Mouse (Mus musculus): ENCODE results near the gene Gm6592. TPM values are rescaled to one million over a fixed set of nuclear protein-coding genes. Genes with fewer than 3 reads are reported as not detected.
"Not testable (repeated sequence)": the region's sequence is repeated elsewhere in the genome, so short reads cannot be mapped to it uniquely, and the experiment has no call there.

Gm6592 gene
- not detected in 2 replicates for polyA plus RNA-seq (2011; ENCODE audit: insufficient read depth, insufficient read length, low read depth, missing spikeins)

GRCm38 (mm10) chrX:8843694-8844093 is at the start of gene Gm6592:
Gm6592 (plus strand) TSS chrX:8843994.
- Histone ChIP-seq H3K4me1 (ENCODE audit: control insufficient read depth, insufficient read depth, low read length) (no peaks in the 10 kb centered on the region), H3K27ac (ENCODE audit: insufficient read depth, low read length) (no peak within 1 kb of the TSS), H3K27me3 (ENCODE audit: control insufficient read depth, insufficient read depth, low read length, poor library complexity, severe bottlenecking) (no peaks in the 10 kb centered on the region), H3K9ac (ENCODE audit: low read depth, poor library complexity, severe bottlenecking) (no peak within 1 kb of the TSS), H3K36me3 (ENCODE audit: control insufficient read depth, insufficient read depth, low read length, poor library complexity, severe bottlenecking) (no peaks in the 10 kb centered on the region), H3K4me3 (ENCODE audit: low read depth, low read length) (no peak within 1 kb of the TSS), H3K9me3 (replicated peaks; ENCODE audit: control insufficient read depth, insufficient read depth, low read length, poor library complexity, severe bottlenecking) (no peaks in the 10 kb centered on the region)
- TF ChIP-seq EP300 (IDR thresholded peaks at IDR 0.05; ENCODE audit: insufficient read depth, low read depth, low read length) (no peak), POLR2A (IDR thresholded peaks at IDR 0.05; ENCODE audit: insufficient read depth, low read length) (no peak), CTCF (IDR thresholded peaks at IDR 0.05; ENCODE audit: low read depth, low read length) (no peak)

GRCm38 (mm10) chrX:8803391-8803790 is 40.4 kb upstream of the Gm6592 start, which contains the start of gene Ssxb5:
Ssxb5 (plus strand) TSS chrX:8803691.
- not testable (repeated sequence) for H3K4me1 ChIP-seq (ENCODE audit: control insufficient read depth, insufficient read depth, low read length); H3K9me3 ChIP-seq (replicated peaks; ENCODE audit: control insufficient read depth, insufficient read depth, low read length, poor library complexity, severe bottlenecking); H3K9ac ChIP-seq (ENCODE audit: low read depth, poor library complexity, severe bottlenecking)

GRCm38 (mm10) chrX:8832043-8832442 is 11.8 kb upstream of the Gm6592 start:
- Histone ChIP-seq H3K27me3 (ENCODE audit: control insufficient read depth, insufficient read depth, low read length, poor library complexity, severe bottlenecking) (no peaks in the 10 kb centered on the region), H3K4me1 (ENCODE audit: control insufficient read depth, insufficient read depth, low read length) (no peaks in the 10 kb centered on the region), H3K9me3 (replicated peaks; ENCODE audit: control insufficient read depth, insufficient read depth, low read length, poor library complexity, severe bottlenecking) (no peaks in the 10 kb centered on the region), H3K27ac (ENCODE audit: insufficient read depth, low read length) (no peak overlapping the region), H3K36me3 (ENCODE audit: control insufficient read depth, insufficient read depth, low read length, poor library complexity, severe bottlenecking) (no peaks in the 10 kb centered on the region), H3K9ac (ENCODE audit: low read depth, poor library complexity, severe bottlenecking) (no peak overlapping the region), H3K4me3 (ENCODE audit: low read depth, low read length) (no peak overlapping the region)
- TF ChIP-seq POLR2A (IDR thresholded peaks at IDR 0.05; ENCODE audit: insufficient read depth, low read length) (no peak), CTCF (IDR thresholded peaks at IDR 0.05; ENCODE audit: low read depth, low read length) (peak; percentile 20)

More at GRCm38 (mm10) chrX:8803391-8803790, 40.4 kb upstream of the Gm6592 start, which contains the start of gene Ssxb5:
- H3K27ac ChIP-seq (ENCODE audit: insufficient read depth, low read length); H3K27me3 ChIP-seq (ENCODE audit: control insufficient read depth, insufficient read depth, low read length, poor library complexity, severe bottlenecking); H3K4me3 ChIP-seq (ENCODE audit: low read depth, low read length); H3K36me3 ChIP-seq (ENCODE audit: control insufficient read depth, insufficient read depth, low read length, poor library complexity, severe bottlenecking): not testable (repeated sequence)

- H3K27ac ChIP-seq (ENCODE audit: insufficient read depth, low read length) = no peak overlapping the region
- no peaks in the 10 kb centered on the region for H3K4me1 ChIP-seq (ENCODE audit: control insufficient read depth, insufficient read depth, low read length)
- TF ChIP-seq EP300 (IDR thresholded peaks at IDR 0.05; ENCODE audit: insufficient read depth, low read depth, low read length) (no peak), CTCF (IDR thresholded peaks at IDR 0.05; ENCODE audit: low read depth, low read length) (no peak), POLR2A (IDR thresholded peaks at IDR 0.05; ENCODE audit: insufficient read depth, low read length) (no peak)
- no peak overlapping the region for H3K4me3 ChIP-seq (ENCODE audit: low read depth, low read length)
- H3K9ac ChIP-seq (ENCODE audit: low read depth, poor library complexity, severe bottlenecking) = no peak overlapping the region
- no peaks in the 10 kb centered on the region for H3K27me3 ChIP-seq (ENCODE audit: control insufficient read depth, insufficient read depth, low read length, poor library complexity, severe bottlenecking)
- H3K36me3 ChIP-seq (ENCODE audit: control insufficient read depth, insufficient read depth, low read length, poor library complexity, severe bottlenecking) = no peaks in the 10 kb centered on the region
- H3K9me3 ChIP-seq (replicated peaks; ENCODE audit: control insufficient read depth, insufficient read depth, low read length, poor library complexity, severe bottlenecking) = no peaks in the 10 kb centered on the region
These were observed 8.7 kb downstream of the Gm6592 start for GRCm38 (mm10) chrX:8852486-8852885.

- peak; percentile 33 for TF ChIP-seq CTCF (IDR thresholded peaks at IDR 0.05; ENCODE audit: low read depth, low read length)
- H3K4me3 ChIP-seq (ENCODE audit: low read depth, low read length); H3K4me1 ChIP-seq (ENCODE audit: control insufficient read depth, insufficient read depth, low read length); H3K36me3 ChIP-seq (ENCODE audit: control insufficient read depth, insufficient read depth, low read length, poor library complexity, severe bottlenecking); H3K27me3 ChIP-seq (ENCODE audit: control insufficient read depth, insufficient read depth, low read length, poor library complexity, severe bottlenecking); H3K9ac ChIP-seq (ENCODE audit: low read depth, poor library complexity, severe bottlenecking); H3K9me3 ChIP-seq (replicated peaks; ENCODE audit: control insufficient read depth, insufficient read depth, low read length, poor library complexity, severe bottlenecking); H3K27ac ChIP-seq (ENCODE audit: insufficient read depth, low read length): not testable (repeated sequence)
These were observed 20.5 kb downstream of the Gm6592 start for GRCm38 (mm10) chrX:8864331-8864730.

GRCm38 (mm10) chrX:8873953-8874352 is 30.2 kb downstream of the Gm6592 start, which contains the start of gene Gm5751:
Gm5751 (plus strand) TSS chrX:8874253.
- not testable (repeated sequence) for H3K9ac ChIP-seq (ENCODE audit: low read depth, poor library complexity, severe bottlenecking); H3K4me3 ChIP-seq (ENCODE audit: low read depth, low read length); H3K36me3 ChIP-seq (ENCODE audit: control insufficient read depth, insufficient read depth, low read length, poor library complexity, severe bottlenecking); H3K27ac ChIP-seq (ENCODE audit: insufficient read depth, low read length); H3K27me3 ChIP-seq (ENCODE audit: control insufficient read depth, insufficient read depth, low read length, poor library complexity, severe bottlenecking); H3K4me1 ChIP-seq (ENCODE audit: control insufficient read depth, insufficient read depth, low read length); H3K9me3 ChIP-seq (replicated peaks; ENCODE audit: control insufficient read depth, insufficient read depth, low read length, poor library complexity, severe bottlenecking)

GRCm38 (mm10) chrX:8884336-8884735 is 40.5 kb downstream of the Gm6592 start:
- Histone ChIP-seq H3K27ac (ENCODE audit: insufficient read depth, low read length) (no peak overlapping the region), H3K4me1 (ENCODE audit: control insufficient read depth, insufficient read depth, low read length) (no peaks in the 10 kb centered on the region), H3K9ac (ENCODE audit: low read depth, poor library complexity, severe bottlenecking) (no peak overlapping the region), H3K27me3 (ENCODE audit: control insufficient read depth, insufficient read depth, low read length, poor library complexity, severe bottlenecking) (no peaks in the 10 kb centered on the region), H3K4me3 (ENCODE audit: low read depth, low read length) (no peak overlapping the region), H3K36me3 (ENCODE audit: control insufficient read depth, insufficient read depth, low read length, poor library complexity, severe bottlenecking) (no peaks in the 10 kb centered on the region), H3K9me3 (replicated peaks; ENCODE audit: control insufficient read depth, insufficient read depth, low read length, poor library complexity, severe bottlenecking) (no peaks in the 10 kb centered on the region)
- TF ChIP-seq CTCF (IDR thresholded peaks at IDR 0.05; ENCODE audit: low read depth, low read length) (no peak), EP300 (IDR thresholded peaks at IDR 0.05; ENCODE audit: insufficient read depth, low read depth, low read length) (no peak), POLR2A (IDR thresholded peaks at IDR 0.05; ENCODE audit: insufficient read depth, low read length) (no peak)

Data from ES-Bruce4 (cell line).